Mouse (Mus musculus) 416B (cell line): ENCODE measurements around the gene Gpt2.

ENCODE experiments used
- DNase-seq: peaks from one replicate; pipeline ENCODE4 v3.0.0; 2011; ENCODE audit warnings: low read depth

Gpt2 gene

GRCm38 (mm10) chr8:85528959-85529358, 36.6 kb downstream of the Gpt2 start:
- DNase-seq = no peak

GRCm38 (mm10) chr8:85530717-85531116, 38.3 kb downstream of the Gpt2 start:
- peak; percentile 31 for DNase-seq

- DNase-seq = peak; percentile 81
Observed at GRCm38 (mm10) chr8:85531471-85531870, 39.1 kb downstream of the Gpt2 start.

GRCm38 (mm10) chr8:85532843-85533242, 40.5 kb downstream of the Gpt2 start:
- DNase-seq = no peak

- DNase-seq = no peak
Observed at GRCm38 (mm10) chr8:85533434-85533833, 41.1 kb downstream of the Gpt2 start.

- DNase-seq = no peak
Observed at GRCm38 (mm10) chr8:85534163-85534562, 41.8 kb downstream of the Gpt2 start.

GRCm38 (mm10) chr8:85536332-85536731, 44.0 kb downstream of the Gpt2 start:
- peak; percentile 22 for DNase-seq

- no peak for DNase-seq
Observed at GRCm38 (mm10) chr8:85551934-85552333, 59.6 kb downstream of the Gpt2 start.

- DNase-seq = peak; percentile 79
Observed at GRCm38 (mm10) chr8:85554391-85555180, 62.2 kb downstream of the Gpt2 start.

GRCm38 (mm10) chr8:85555181-85556145, 63.1 kb downstream of the Gpt2 start, which contains the start of gene Dnaja2:
Dnaja2 (minus strand) TSS chr8:85555344.
- DNase-seq = peak; percentile 77

GRCm38 (mm10) chr8:85556986-85557600, 64.7 kb downstream of the Gpt2 start:
- no peak for DNase-seq

GRCm38 (mm10) chr8:85557601-85557986, 65.2 kb downstream of the Gpt2 start:
- peak; percentile 85 for DNase-seq

- peak; percentile 72 for DNase-seq
Observed at GRCm38 (mm10) chr8:85559201-85559600, 66.8 kb downstream of the Gpt2 start.

GRCm38 (mm10) chr8:85559966-85560365, 67.6 kb downstream of the Gpt2 start:
- DNase-seq = peak; percentile 57

- no peak for DNase-seq
Observed at GRCm38 (mm10) chr8:85563336-85563735, 71.0 kb downstream of the Gpt2 start.

GRCm38 (mm10) chr8:85565186-85565585, 72.8 kb downstream of the Gpt2 start:
- DNase-seq = no peak

GRCm38 (mm10) chr8:85567801-85568200, 75.4 kb downstream of the Gpt2 start:
- DNase-seq = peak; percentile 8

- peak; percentile 50 for DNase-seq
Observed at GRCm38 (mm10) chr8:85570466-85570865, 78.1 kb downstream of the Gpt2 start.

GRCm38 (mm10) chr8:85573972-85574496, 81.7 kb downstream of the Gpt2 start:
- peak; percentile 39 for DNase-seq
